Mouse (Mus musculus) kidney, postnatal 0 days (tissue): ENCODE measurements around the gene Tsc2. TPM values are rescaled to one million over a fixed set of nuclear protein-coding genes. Genes with fewer than 3 reads are reported as not detected.

Experiments used
- ATAC-seq: fragments of 200-750 bp; cut with Nextera tagmentation; replicated peaks from 2 replicates; pipeline ENCODE4 v1.8.0; 2017; ENCODE audit warnings: low read depth, moderate number of reproducible peaks, moderate TSS enrichment, moderate library complexity; ENCODE audit not compliant: low FRiP score
- DNase-seq: peaks from one replicate; pipeline ENCODE4 v3.0.0-alpha.2; 2016; ENCODE audit warnings: low spot score
- H3K27ac ChIP-seq: fragments of 300-500 bp; sonication (generic); 2 replicates; pipeline ENCODE4 v1.5.1; 2014; ENCODE audit warnings: mild to moderate bottlenecking
- H3K27me3 ChIP-seq: fragments of 300-500 bp; sonication (generic); 2 replicates; pipeline ENCODE4 v1.6.1; 2014; ENCODE audit warnings: low read length, mixed read lengths; ENCODE audit not compliant: insufficient read depth
- H3K36me3 ChIP-seq: fragments of 300-500 bp; sonication (generic); 2 replicates; pipeline ENCODE4 v1.6.1; 2014; ENCODE audit warnings: low read length, mixed read lengths; ENCODE audit not compliant: insufficient read depth
- H3K4me1 ChIP-seq: fragments of 300-500 bp; sonication (generic); replicated peaks from 2 replicates; pipeline ENCODE4 v1.6.1; 2014; ENCODE audit warnings: antibody characterized with exemption, low read length, mixed read lengths; ENCODE audit not compliant: insufficient read depth
- H3K4me2 ChIP-seq: fragments of 300-500 bp; sonication (generic); 2 replicates; pipeline ENCODE4 v1.6.1; 2014; ENCODE audit warnings: mild to moderate bottlenecking, low read length, moderate library complexity, mixed read lengths
- H3K4me3 ChIP-seq: fragments of 300-500 bp; sonication (generic); replicated peaks from 2 replicates; pipeline ENCODE4 v1.5.1; 2014; ENCODE audit warnings: low read depth, low read length
- H3K9ac ChIP-seq: fragments of 300-500 bp; sonication (generic); 2 replicates; pipeline ENCODE4 v1.6.1; 2014; ENCODE audit warnings: low read depth, low read length
- H3K9me3 ChIP-seq: fragments of 300-500 bp; sonication (generic); replicated peaks from 2 replicates; pipeline ENCODE4 v1.6.1; 2016; ENCODE audit warnings: low read length, inconsistent platforms, mixed read lengths
- CTCF ChIP-seq: IDR thresholded peaks from 2 replicates; pipeline ENCODE4 v1.5.1; 2016; ENCODE audit warnings: antibody characterized with exemption, low read depth, mild to moderate bottlenecking, moderate library complexity
- WGBS: fragments of 180-500 bp; shearing (Covaris S2); extraction: QIAGEN DNeasy Blood & Tissue Kit; methylation state at CpG from one replicate; pipeline ENCODE4 v1.1.7; 2014; 5-methylcytosine and 5-hydroxymethylcytosine counted together
- polyA plus RNA-seq: library from polyadenylated mRNA; unstranded; fragments of >200 nt; fragmentation: Nextera tagmentation; extraction: Ambion mirVana; gene quantifications from 2 replicates; pipeline ENCODE4 v1.2.1, GENCODE M21; 2015

The Tsc2 gene
- 36.4 and 42.4 TPM in 2 replicates for polyA plus RNA-seq

DNA sequence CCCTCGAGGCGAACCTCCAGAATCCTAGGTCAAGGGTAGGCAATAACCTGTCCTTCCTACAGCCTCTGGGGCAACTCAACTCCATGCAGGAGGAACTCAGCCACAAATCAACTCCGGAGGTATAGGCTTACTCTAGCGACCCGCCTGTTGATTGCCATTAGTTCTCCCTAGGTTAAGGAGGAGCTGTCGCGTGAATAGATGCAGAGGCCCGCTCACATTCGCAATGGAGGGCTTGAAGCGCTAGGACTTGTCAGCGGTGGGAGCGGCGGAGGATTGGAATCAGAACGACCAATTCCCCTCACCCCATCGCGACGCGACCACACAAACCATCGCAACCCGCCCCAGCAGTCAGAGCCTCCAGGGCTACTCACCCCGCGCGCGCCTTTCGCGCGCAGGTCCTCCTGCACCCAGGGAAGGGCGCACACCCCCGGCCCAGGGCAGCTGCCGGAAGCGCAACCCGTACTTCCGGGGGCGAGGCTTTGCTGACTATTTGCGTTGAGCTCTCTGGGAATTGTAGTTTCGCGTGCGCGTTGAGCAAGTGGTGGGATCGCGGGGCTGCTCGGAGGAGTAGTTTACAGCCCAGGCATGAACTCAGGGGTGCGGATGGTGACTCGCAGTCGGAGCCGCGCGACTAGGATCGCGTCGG is at the start of gene Tsc2, which contains the start of gene Nthl1:
Gene Tsc2 (minus strand): TSS at position 464 of the 646 bp plus-strand sequence.
Gene Nthl1 (plus strand): TSS at position 514 of the 646 bp plus-strand sequence.
- no peak for TF ChIP-seq CTCF
- Histone ChIP-seq H3K27me3 (no peaks in the 10 kb centered on the region), H3K4me2 (peak within 1 kb of the TSS; percentile 77), H3K36me3 (peaks cover 14% of the 10 kb centered on the region), H3K4me3 (peak within 1 kb of the TSS; percentile 72), H3K27ac (peak within 1 kb of the TSS; percentile 94), H3K9ac (peak within 1 kb of the TSS; percentile 70), H3K9me3 (no peaks in the 10 kb centered on the region), H3K4me1 (peaks cover 12% of the 10 kb centered on the region)
- WGBS, result under 1% methylated on average over 51 of the region's 51 CpGs
- ATAC-seq (peak; percentile 78), DNase-seq (peak; percentile 93)

DNA sequence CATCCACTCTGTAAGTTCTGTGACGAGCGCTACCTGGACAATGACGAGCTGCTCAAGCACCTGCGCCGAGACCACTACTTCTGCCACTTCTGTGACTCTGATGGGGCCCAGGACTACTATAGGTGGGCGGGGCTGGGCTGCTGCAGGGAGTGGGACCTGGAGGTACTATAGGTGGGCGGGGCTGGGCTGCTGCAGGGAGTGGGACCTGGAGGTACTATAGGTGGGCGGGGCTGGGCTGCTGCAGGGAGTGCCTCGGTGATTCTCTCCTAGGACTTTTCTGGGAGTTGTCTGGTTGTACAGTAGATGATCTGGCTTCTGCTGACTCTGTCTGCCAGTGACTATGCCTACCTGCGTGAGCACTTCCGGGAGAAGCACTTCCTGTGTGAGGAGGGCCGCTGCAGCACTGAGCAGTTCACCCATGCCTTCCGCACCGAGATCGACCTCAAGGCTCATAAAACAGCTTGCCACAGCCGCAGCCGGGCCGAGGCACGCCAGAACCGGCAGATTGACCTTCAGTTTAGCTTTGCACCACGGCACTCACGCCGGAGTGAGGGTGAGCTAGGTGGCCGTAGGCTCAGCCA is 45.2 kb upstream of the Tsc2 start:
- Histone ChIP-seq H3K9me3 (no peaks in the 10 kb centered on the region), H3K4me1 (no peaks in the 10 kb centered on the region), H3K36me3 (peaks cover 48% of the 10 kb centered on the region), H3K27ac (no peak overlapping the region), H3K4me3 (no peak overlapping the region), H3K4me2 (no peak overlapping the region), H3K27me3 (no peaks in the 10 kb centered on the region), H3K9ac (no peak overlapping the region)
- DNase-seq, result no peak
- no peak for ATAC-seq
- no peak for TF ChIP-seq CTCF
- WGBS, result 81% methylated on average over 24 of the region's 24 CpGs

GRCm38 (mm10) chr17:24676877-24677276 is 44.4 kb upstream of the Tsc2 start:
- Histone ChIP-seq H3K9me3 (no peaks in the 10 kb centered on the region), H3K27me3 (no peaks in the 10 kb centered on the region), H3K4me2 (no peak overlapping the region), H3K4me1 (peaks cover 6% of the 10 kb centered on the region), H3K36me3 (peaks cover 45% of the 10 kb centered on the region), H3K27ac (no peak overlapping the region), H3K9ac (no peak overlapping the region), H3K4me3 (no peak overlapping the region)
- TF ChIP-seq CTCF, result no peak
- no peak for DNase-seq
- no peak for ATAC-seq
- 93% methylated on average over 5 of the region's 5 CpGs for WGBS

GRCm38 (mm10) chr17:24676187-24676586 is 43.8 kb upstream of the Tsc2 start:
- H3K27me3 ChIP-seq, result no peaks in the 10 kb centered on the region
- H3K9ac ChIP-seq, result no peak overlapping the region
- peaks cover 13% of the 10 kb centered on the region for H3K4me1 ChIP-seq
- 64% methylated on average over 2 of the region's 2 CpGs for WGBS
- H3K27ac ChIP-seq, result no peak overlapping the region
- DNase-seq (peak; percentile 85), ATAC-seq (0 out of 2 replicates have a peak, but pooled peaks have one; percentile 23)
- no peaks in the 10 kb centered on the region for H3K9me3 ChIP-seq
- H3K4me3 ChIP-seq, result no peak overlapping the region
- TF ChIP-seq CTCF, result peak; percentile 85
- no peak overlapping the region for H3K4me2 ChIP-seq
- peaks cover 41% of the 10 kb centered on the region for H3K36me3 ChIP-seq

GRCm38 (mm10) chr17:24674277-24674676 is 41.8 kb upstream of the Tsc2 start:
- no peak overlapping the region for H3K9ac ChIP-seq
- no peaks in the 10 kb centered on the region for H3K27me3 ChIP-seq
- H3K4me1 ChIP-seq, result peaks cover 21% of the 10 kb centered on the region
- H3K4me3 ChIP-seq, result no peak overlapping the region
- TF ChIP-seq CTCF, result no peak
- peaks cover 25% of the 10 kb centered on the region for H3K36me3 ChIP-seq
- no peak overlapping the region for H3K27ac ChIP-seq
- H3K9me3 ChIP-seq, result no peaks in the 10 kb centered on the region
- ATAC-seq (no peak), DNase-seq (no peak)
- WGBS, result 78% methylated on average over 7 of the region's 7 CpGs
- H3K4me2 ChIP-seq, result no peak overlapping the region

DNA sequence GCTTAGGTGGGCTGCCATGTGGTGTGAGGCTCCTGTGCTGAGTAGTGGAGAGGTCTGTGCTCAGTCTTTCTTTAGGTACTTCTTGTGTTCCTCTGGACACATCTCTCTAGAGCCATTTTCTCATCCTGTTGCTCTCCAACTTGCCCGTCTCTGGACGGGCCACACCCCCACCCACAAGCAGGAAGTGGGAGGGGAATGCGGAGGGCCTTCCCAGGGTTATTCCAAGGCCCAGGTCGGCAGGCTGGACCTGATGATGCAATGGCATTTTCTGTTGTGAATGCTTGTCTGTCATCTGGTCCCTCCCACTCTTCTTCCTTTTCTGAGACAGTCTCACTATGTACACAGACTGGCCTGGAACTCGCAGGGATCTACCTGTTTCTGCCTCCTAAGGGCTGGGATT is 39.7 kb upstream of the Tsc2 start:
- Histone ChIP-seq H3K4me3 (no peak overlapping the region), H3K9ac (no peak overlapping the region), H3K9me3 (no peaks in the 10 kb centered on the region), H3K4me2 (peak overlapping the region; percentile 30), H3K27me3 (no peaks in the 10 kb centered on the region), H3K27ac (no peak overlapping the region; the same call in 1 of the 2 replicates), H3K4me1 (peaks cover 21% of the 10 kb centered on the region), H3K36me3 (peaks cover 5% of the 10 kb centered on the region)
- 14% methylated on average over 5 of the region's 5 CpGs for WGBS
- DNase-seq, result peak; percentile 71
- ATAC-seq, result 0 out of 2 replicates have a peak, but pooled peaks have one; percentile 1
- no peak for TF ChIP-seq CTCF
